Mouse (Mus musculus) lung, embryonic 14.5 days (tissue): ENCODE measurements at regions not wholly inside any gene's neighbourhood (a gene's known extent, or its start where the extent isn't known, plus 50 kb on each side); places are given as distances from the start of the nearest gene placed in this dataset.
A peak's percentile ranks its signal among the peaks of the same experiment; 100 is the strongest.

ENCODE experiments used
- ATAC-seq: fragments of 200-750 bp; cut with Nextera tagmentation; 2 replicates; pipeline ENCODE4 v1.8.0; 2017; ENCODE audit warnings: mild to moderate bottlenecking, moderate TSS enrichment, moderate library complexity; ENCODE audit not compliant: insufficient read depth
- DNase-seq: peaks from one replicate; pipeline ENCODE4 v3.0.0-alpha.2; 2015
- H3K27ac ChIP-seq: fragments of 300-500 bp; sonication (generic); 2 replicates; pipeline ENCODE4 v1.5.1; 2014; ENCODE audit warnings: low read depth, mild to moderate bottlenecking, moderate library complexity
- H3K27me3 ChIP-seq: fragments of 300-500 bp; sonication (generic); 2 replicates; pipeline ENCODE4 v1.6.1; 2014; ENCODE audit warnings: low read length, control low read depth; ENCODE audit not compliant: insufficient read depth
- H3K36me3 ChIP-seq: fragments of 300-500 bp; sonication (generic); 2 replicates; pipeline ENCODE4 v1.6.1; 2014; ENCODE audit warnings: control low read depth; ENCODE audit not compliant: insufficient read depth
- H3K4me1 ChIP-seq: fragments of 300-500 bp; sonication (generic); 2 replicates; pipeline ENCODE4 v1.6.1; 2014; ENCODE audit warnings: antibody characterized with exemption, control low read depth; ENCODE audit not compliant: insufficient read depth
- H3K4me2 ChIP-seq: fragments of 300-500 bp; sonication (generic); 2 replicates; pipeline ENCODE4 v1.6.1; 2014; ENCODE audit warnings: mild to moderate bottlenecking
- H3K4me3 ChIP-seq: fragments of 300-500 bp; sonication (generic); 2 replicates; pipeline ENCODE4 v1.5.1; 2014; ENCODE audit warnings: low read depth, low read length
- H3K9ac ChIP-seq: fragments of 300-500 bp; sonication (generic); 2 replicates; pipeline ENCODE4 v1.6.1; 2014
- H3K9me3 ChIP-seq: fragments of 300-500 bp; sonication (generic); 2 replicates; pipeline ENCODE4 v1.6.1; 2016; ENCODE audit warnings: low read depth, low read length, control low read depth
- CTCF ChIP-seq: IDR thresholded peaks from 2 replicates; pipeline ENCODE4 v1.5.1; 2016; ENCODE audit warnings: antibody characterized with exemption, low read depth
- WGBS: fragments of 180-500 bp; shearing (Covaris S2); extraction: QIAGEN DNeasy Blood & Tissue Kit; methylation state at CpG from one replicate; pipeline ENCODE4 v1.1.7; 2014; 5-methylcytosine and 5-hydroxymethylcytosine counted together

- Histone ChIP-seq H3K9me3 (no peaks in the 10 kb centered on the region), H3K27me3 (no peaks in the 10 kb centered on the region), H3K4me1 (no peaks in the 10 kb centered on the region), H3K4me3 (no peak overlapping the region), H3K4me2 (no peak overlapping the region), H3K9ac (no peak overlapping the region), H3K36me3 (no peaks in the 10 kb centered on the region), H3K27ac (no peak overlapping the region)
- 78% methylated on average over 4 of the region's 4 CpGs for WGBS
- ATAC-seq, result no peak
- no peak for DNase-seq
- no peak for TF ChIP-seq CTCF
Observed at GRCm38 (mm10) chr2:57909706-57910105, 88.0 kb upstream of the Galnt5 start.

GRCm38 (mm10) chr2:57916375-57917023 is 81.2 kb upstream of the Galnt5 start:
- Histone ChIP-seq H3K36me3 (no peaks in the 10 kb centered on the region), H3K4me3 (no peak overlapping the region), H3K9me3 (no peaks in the 10 kb centered on the region), H3K27ac (no peak overlapping the region), H3K27me3 (no peaks in the 10 kb centered on the region), H3K4me1 (no peaks in the 10 kb centered on the region), H3K4me2 (no peak overlapping the region), H3K9ac (no peak overlapping the region)
- 77% methylated on average over 15 of the region's 15 CpGs for WGBS
- no peak for TF ChIP-seq CTCF
- no peak for DNase-seq
- no peak for ATAC-seq

GRCm38 (mm10) chr2:57917721-57918120 is 80.0 kb upstream of the Galnt5 start:
- no peaks in the 10 kb centered on the region for H3K4me1 ChIP-seq
- TF ChIP-seq CTCF, result no peak
- WGBS, result 85% methylated on average over 6 of the region's 6 CpGs
- no peak for ATAC-seq
- no peak overlapping the region for H3K27ac ChIP-seq
- no peak overlapping the region for H3K4me2 ChIP-seq
- H3K4me3 ChIP-seq, result no peak overlapping the region
- no peak for DNase-seq
- no peaks in the 10 kb centered on the region for H3K27me3 ChIP-seq
- no peaks in the 10 kb centered on the region for H3K9me3 ChIP-seq
- H3K36me3 ChIP-seq, result no peaks in the 10 kb centered on the region
- no peak overlapping the region for H3K9ac ChIP-seq

- no peaks in the 10 kb centered on the region for H3K4me1 ChIP-seq
- ATAC-seq, result no peak; the same call in 1 of the 2 replicates
- DNase-seq, result peak; percentile 86
- peak overlapping the region; percentile 13; the same call in 1 of the 2 replicates for H3K4me2 ChIP-seq
- H3K36me3 ChIP-seq, result no peaks in the 10 kb centered on the region
- H3K9ac ChIP-seq, result no peak overlapping the region
- H3K4me3 ChIP-seq, result no peak overlapping the region
- no peak overlapping the region for H3K27ac ChIP-seq
- no peaks in the 10 kb centered on the region for H3K27me3 ChIP-seq
- peak; percentile 77 for TF ChIP-seq CTCF
- 44% methylated on average over 14 of the region's 14 CpGs for WGBS
- H3K9me3 ChIP-seq, result no peaks in the 10 kb centered on the region
Observed at GRCm38 (mm10) chr2:57919102-57919731, 78.5 kb upstream of the Galnt5 start.

GRCm38 (mm10) chr2:57934062-57934822 is 63.4 kb upstream of the Galnt5 start:
- H3K4me2 ChIP-seq, result no peak overlapping the region
- H3K9me3 ChIP-seq, result no peaks in the 10 kb centered on the region
- 48% methylated on average over 5 of the region's 5 CpGs for WGBS
- H3K36me3 ChIP-seq, result no peaks in the 10 kb centered on the region
- no peak overlapping the region for H3K27ac ChIP-seq
- TF ChIP-seq CTCF, result 0 out of 2 replicates have a peak, but pooled peaks have one; percentile 26
- H3K4me3 ChIP-seq, result no peak overlapping the region
- H3K9ac ChIP-seq, result no peak overlapping the region
- ATAC-seq (no peak), DNase-seq (peak; percentile 24)
- H3K27me3 ChIP-seq, result no peaks in the 10 kb centered on the region
- H3K4me1 ChIP-seq, result no peaks in the 10 kb centered on the region
